Mouse (Mus musculus): Measurements from ENCODE around the gene 9330182L06Rik.

The 9330182L06Rik gene

GRCm38 (mm10) chr5:9265586-9266279 lies at the start of gene 9330182L06Rik:
Gene 9330182L06Rik, plus strand, starts transcription at chr5:9266118.
- no peak for DNase-seq (ENCODE audit: low read depth)

DNA sequence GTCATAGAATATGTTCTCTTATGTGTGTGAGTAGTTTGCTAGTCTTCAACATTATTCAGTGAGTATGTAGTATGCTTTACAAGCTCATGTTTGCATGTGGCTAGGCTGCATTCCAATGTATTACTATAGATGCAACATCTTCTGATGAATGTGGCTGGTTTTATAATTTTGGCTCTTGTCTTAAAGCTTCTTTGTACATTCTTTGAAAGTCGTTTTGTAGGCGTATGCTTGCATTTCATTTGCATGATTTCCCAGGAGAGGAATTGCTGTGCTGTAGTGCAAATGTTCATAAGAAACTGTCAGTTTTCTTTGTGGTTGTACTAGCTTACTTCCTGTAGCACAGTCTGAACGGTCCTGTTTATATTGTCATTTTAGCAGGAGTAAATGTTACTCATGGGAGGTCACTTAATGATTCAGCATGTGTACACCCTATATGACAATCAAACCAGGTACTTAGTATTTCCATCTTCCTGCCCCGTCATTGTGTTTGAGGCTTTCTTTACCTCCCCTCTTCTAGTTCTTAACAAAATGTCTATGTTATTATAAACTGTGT lies 38.4 kb upstream of the 9330182L06Rik start:
- DNase-seq (ENCODE audit: low read depth), result no peak

GRCm38 (mm10) chr5:9264361-9264760 lies 1.6 kb upstream of the 9330182L06Rik start:
- DNase-seq (ENCODE audit: low read depth), result no peak

- no peak for DNase-seq (ENCODE audit: low read depth)
Observed at GRCm38 (mm10) chr5:9266280-9266923, 484 bp downstream of the 9330182L06Rik start.

- no peak for DNase-seq (ENCODE audit: low read depth)
Observed at GRCm38 (mm10) chr5:9269666-9270065, 3.7 kb downstream of the 9330182L06Rik start.

- DNase-seq (ENCODE audit: low read depth), result no peak
Observed at GRCm38 (mm10) chr5:9272976-9273375, 7.1 kb downstream of the 9330182L06Rik start.

DNA sequence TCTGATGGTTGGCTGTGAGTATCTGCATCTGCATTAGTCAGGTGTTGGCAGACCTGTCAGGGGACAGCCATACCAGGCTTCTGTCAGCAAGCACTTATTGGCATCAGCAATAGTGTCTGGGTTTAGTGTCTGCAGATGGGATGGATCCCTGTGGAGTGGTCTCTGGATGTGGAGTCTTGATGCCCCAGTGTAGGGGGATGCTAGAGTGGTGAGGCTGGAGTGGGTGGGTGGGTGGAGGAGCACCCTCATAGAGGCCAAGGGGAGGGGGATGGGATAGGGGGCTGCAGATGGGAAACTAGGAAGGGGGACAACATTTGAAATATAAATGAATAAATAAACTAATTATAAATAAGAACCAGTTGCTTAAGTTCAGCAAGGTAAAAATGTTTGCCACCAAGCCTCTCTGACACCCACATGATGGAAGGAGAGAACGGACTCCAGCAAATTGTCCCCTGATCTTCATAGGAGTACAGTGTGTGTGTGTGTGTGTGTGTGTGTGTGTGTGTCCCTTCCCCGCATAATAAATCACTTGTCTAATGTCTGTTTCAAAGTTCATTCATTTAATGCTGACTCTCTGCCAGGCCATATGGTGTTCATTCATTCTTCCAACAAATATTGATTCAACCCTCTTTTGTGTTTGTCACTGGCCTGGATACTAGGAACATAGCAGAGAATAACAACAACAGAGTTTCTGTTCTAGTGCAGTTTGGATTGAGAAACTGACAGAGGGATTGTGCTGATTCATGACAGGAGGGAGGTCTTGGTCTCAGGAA lies 30.0 kb downstream of the 9330182L06Rik start:
- no peak for DNase-seq (ENCODE audit: low read depth)

- DNase-seq (ENCODE audit: low read depth), result no peak
Observed at GRCm38 (mm10) chr5:9296550-9296928, 30.6 kb downstream of the 9330182L06Rik start.

DNA sequence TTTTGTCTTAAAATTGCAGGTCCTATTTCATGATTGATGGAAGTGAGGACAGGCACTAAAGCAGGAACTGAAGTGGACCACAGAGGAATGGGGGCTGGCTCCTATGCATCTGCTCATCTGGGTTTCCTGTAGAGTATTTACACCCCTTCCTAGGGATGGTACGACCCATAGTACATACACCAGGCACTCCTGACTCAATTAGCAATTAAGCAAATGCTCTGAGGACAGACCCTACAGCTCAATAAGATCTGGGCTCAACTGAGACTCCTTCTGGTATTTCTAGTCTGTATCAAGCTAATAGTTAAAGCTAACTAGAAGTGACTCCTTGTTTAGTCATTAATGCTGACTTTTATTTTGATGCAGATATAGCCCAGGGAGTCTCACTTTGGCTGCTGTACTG lies 60.9 kb downstream of the 9330182L06Rik start:
- no peak for DNase-seq (ENCODE audit: low read depth)

GRCm38 (mm10) chr5:9327528-9327927 lies 61.6 kb downstream of the 9330182L06Rik start:
- no peak for DNase-seq (ENCODE audit: low read depth)

DNA sequence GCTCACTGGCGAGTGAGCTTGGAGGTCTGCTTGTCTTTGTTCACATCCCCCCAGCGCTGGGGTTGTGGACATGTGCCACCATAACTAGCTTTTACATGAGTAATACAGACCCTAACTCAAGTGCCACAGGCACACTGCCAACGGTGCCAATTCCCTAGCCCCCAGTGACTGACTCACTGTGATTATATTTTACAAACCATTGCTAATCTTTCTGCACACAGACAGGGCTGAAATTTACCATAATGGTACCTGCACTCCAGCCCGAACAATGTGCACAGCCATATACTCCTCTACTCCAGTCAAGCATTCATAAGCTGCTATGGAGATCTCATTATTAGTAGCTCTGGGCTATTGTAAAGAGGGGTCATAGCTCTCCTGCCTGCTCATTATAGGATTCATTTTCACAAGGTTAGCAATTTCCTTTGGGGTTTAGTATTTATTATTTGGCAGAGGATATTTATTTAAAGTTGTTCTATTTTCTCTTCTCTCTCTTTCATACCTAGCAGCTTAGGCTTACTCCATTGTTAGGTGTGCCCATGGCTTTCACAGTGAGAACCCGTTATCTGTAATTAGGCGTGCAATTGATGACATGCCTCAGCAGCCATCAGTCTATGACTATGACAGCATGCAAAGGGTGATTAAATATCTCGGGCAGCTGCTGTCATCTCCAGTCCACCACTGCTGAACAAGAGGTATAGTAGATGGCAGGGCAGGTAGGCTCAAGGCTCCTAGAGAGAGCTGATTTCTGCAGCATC lies 73.0 kb downstream of the 9330182L06Rik start:
- DNase-seq (ENCODE audit: low read depth), result no peak

DNA sequence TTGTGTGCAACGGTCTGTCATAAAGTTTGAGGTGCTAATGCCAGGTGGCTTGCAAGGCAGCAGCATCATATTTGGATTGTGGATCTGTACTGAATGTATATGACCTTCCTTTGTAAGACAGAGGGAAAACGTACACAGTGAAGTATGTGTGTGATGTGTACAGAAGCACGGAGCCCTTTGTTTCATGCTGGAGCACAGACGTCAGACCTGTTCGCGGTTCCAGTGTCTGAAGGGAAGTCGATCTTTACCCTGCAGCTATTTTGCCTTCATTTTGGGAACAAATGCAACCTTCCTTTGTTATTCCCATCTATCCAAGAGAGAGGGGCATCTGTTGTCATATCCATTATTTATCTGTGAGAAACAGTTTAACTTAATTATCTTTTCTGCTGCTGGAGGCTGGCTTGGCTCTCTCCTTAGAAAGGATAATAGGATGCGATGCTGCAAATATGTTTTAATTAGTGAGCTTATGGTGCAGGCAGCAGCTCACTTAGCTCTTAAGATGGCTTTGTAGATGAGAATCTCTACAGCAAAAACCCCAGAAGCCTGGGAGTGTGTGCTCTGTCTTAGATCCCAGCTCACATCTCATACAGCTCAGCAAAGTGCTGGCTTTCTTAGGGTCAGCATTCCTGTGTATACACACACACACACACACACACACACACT lies 73.7 kb downstream of the 9330182L06Rik start:
- no peak for DNase-seq (ENCODE audit: low read depth)

- no peak for DNase-seq (ENCODE audit: low read depth)
Observed at GRCm38 (mm10) chr5:9344581-9344980, 78.7 kb downstream of the 9330182L06Rik start.

- no peak for DNase-seq (ENCODE audit: low read depth)
Observed at GRCm38 (mm10) chr5:9345038-9345617, 79.2 kb downstream of the 9330182L06Rik start.

DNA sequence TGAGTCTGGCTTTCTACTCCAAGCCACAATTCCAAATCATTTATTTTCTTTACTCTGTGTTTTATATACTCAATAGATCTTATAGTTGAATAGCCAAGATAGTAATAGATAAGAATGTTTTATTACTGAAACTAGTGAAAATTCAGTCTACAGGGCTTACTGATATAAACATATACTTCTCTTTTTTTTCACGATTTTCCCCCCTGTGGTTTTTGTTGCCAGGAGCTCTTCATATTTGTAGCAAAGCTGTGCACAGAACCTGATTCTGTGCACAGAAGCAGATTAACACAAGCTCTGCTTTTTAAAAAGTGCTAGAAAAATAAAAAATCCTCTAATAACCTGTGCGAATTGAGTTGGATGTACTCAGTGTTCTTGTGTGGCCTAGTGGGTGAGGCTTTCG lies 79.7 kb downstream of the 9330182L06Rik start:
- DNase-seq (ENCODE audit: low read depth), result no peak

DNA sequence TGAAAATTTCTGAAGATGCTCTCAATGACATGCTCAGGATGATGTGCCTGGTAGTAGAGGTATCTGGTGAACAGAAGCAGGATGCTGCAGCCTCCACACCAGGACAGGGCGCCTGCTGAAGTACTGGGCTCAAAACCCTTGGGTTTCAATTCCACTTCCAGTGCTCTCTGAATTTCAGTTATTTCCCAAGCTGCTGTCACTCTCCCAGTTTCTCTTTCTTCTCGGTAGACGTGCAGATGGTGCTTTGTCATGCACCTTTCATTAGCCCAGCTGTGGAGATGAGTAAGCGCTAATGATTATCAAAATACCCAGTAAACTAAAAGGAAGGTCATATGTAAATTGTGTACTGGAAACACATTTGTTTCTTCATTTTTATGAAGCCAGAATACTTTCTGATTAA lies 80.6 kb downstream of the 9330182L06Rik start:
- no peak for DNase-seq (ENCODE audit: low read depth)

GRCm38 (mm10) chr5:9352163-9352562 lies 86.2 kb downstream of the 9330182L06Rik start:
- no peak for DNase-seq (ENCODE audit: low read depth)

GRCm38 (mm10) chr5:9352646-9353045 lies 86.7 kb downstream of the 9330182L06Rik start:
- DNase-seq (ENCODE audit: low read depth), result no peak

DNA sequence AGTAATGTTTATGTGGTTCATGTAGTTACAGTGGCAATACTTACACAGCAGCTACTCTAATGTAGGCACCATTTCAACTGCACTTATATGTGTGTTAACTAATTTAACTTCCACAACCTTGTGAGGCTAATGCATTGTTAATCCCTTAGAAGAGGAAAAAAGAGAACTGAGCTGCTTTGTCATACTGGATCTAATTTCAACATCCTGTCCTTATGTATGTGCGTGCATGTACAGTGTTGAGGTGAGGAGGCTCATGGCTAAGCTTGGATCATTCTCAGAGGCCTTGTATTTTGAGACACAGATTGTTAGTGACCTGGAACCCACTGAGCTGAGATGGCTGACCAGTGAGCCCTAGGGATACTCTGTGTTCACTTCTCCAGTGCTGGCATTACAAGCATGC lies 88.3 kb downstream of the 9330182L06Rik start:
- no peak for DNase-seq (ENCODE audit: low read depth)

- DNase-seq (ENCODE audit: low read depth), result no peak
Observed at GRCm38 (mm10) chr5:9358076-9358475, 92.2 kb downstream of the 9330182L06Rik start.
